Mouse (Mus musculus): ENCODE results near the gene Scn11a. TPM values are rescaled to one million over a fixed set of nuclear protein-coding genes. Genes with fewer than 3 reads are reported as not detected.
A peak's percentile ranks its signal among the peaks of the same experiment; 100 is the strongest.

Scn11a gene
- polyA plus RNA-seq, 1 experiment from 2014 or later: 0.08 TPM

GRCm38 (mm10) chr9:119835581-119836125 lies 10.4 kb upstream of the Scn11a start:
- H3K27me3 ChIP-seq (ENCODE audit: insufficient read depth, poor library complexity, severe bottlenecking): peaks cover 5% of the 10 kb centered on the region; the same call in 1 of the 2 replicates
- H3K4me3 ChIP-seq: no peak overlapping the region
- DNase-seq (ENCODE audit: low spot score): no peak
- H3K36me3 ChIP-seq: no peaks in the 10 kb centered on the region
- WGBS: 62% methylated on average over 9 of the region's 9 CpGs
- 0 out of 2 replicates have a peak, but pooled peaks cover 4% of the 10 kb centered on the region for H3K4me1 ChIP-seq (replicated peaks)
- no peak overlapping the region for H3K27ac ChIP-seq
- H3K9me3 ChIP-seq: 0 out of 2 replicates have a peak, but pooled peaks cover 4% of the 10 kb centered on the region

DNA sequence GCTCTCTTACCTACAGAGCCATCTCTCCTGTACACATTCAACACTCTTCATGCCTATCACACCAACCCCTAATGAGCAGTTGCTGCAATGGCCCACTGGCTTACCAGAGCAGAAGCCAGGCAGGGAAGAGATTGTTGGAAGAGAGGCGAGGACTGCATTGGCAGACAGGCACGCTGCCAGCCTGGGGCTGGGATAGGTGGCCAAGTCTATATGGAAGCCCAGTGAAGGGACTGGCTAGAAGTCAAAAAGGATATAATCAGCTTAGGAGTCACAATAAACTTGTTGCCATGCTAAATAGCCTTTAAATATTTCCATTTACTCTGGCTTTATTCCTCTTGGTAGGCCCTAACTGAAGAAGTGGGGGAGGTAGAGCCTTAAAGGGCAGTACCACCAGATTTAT lies 5.7 kb upstream of the Scn11a start:
- H3K36me3 ChIP-seq: no peaks in the 10 kb centered on the region
- no peaks in the 10 kb centered on the region; the same call in 1 of the 2 replicates for H3K27me3 ChIP-seq (ENCODE audit: insufficient read depth, poor library complexity, severe bottlenecking)
- 88% methylated on average over 2 of the region's 2 CpGs for WGBS
- H3K4me1 ChIP-seq (replicated peaks): 0 out of 2 replicates have a peak, but pooled peaks cover 4% of the 10 kb centered on the region
- no peaks in the 10 kb centered on the region for H3K9me3 ChIP-seq
- DNase-seq (ENCODE audit: low spot score): no peak
- no peak overlapping the region for H3K4me3 ChIP-seq
- no peak overlapping the region for H3K27ac ChIP-seq

DNA sequence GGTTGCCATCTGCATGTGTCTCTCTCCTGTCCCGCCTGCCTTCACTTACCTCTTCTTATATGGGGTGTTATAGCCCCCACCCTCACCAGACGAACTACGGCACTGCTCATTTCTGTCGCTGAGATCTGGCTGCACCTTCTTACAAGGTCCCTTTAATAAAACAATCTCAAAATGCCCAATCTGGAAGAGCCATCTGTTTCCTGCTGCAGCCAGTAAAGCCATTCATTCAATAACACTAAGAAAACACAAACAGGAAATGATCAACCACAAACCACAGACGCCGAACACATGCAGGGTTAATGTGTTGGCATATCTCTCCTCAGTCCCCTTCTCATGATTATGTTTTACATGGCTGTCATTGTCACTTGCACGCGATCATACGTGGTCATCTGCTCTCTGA lies 1.5 kb downstream of the Scn11a start:
- Histone ChIP-seq H3K36me3 (no peaks in the 10 kb centered on the region), H3K4me1 (replicated peaks) (no peaks in the 10 kb centered on the region), H3K27ac (no peak overlapping the region), H3K9me3 (no peaks in the 10 kb centered on the region), H3K27me3 (ENCODE audit: insufficient read depth, poor library complexity, severe bottlenecking) (no peaks in the 10 kb centered on the region), H3K4me3 (no peak overlapping the region)
- no peak for DNase-seq (ENCODE audit: low spot score)
- WGBS: 88% methylated on average over 9 of the region's 9 CpGs

DNA sequence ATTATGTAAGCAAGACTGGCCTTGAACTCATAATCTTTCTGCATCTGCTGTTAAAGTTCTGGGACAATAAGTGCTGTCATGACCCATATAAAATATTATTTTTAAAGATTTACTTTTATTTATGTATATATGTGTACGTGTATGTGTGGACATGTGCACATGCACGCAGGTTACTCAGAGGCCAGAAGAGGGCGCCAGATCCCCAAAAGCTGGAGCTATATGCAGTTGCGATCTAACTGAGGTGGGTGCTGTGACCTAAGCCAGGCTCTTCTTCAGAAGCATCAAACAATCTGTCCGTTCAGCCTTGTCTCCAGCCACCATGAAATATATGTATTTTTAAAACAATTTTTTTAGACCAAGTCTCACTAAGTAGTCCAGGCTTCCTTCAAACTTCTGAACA lies 11.6 kb downstream of the Scn11a start:
- Histone ChIP-seq H3K4me3 (no peak overlapping the region), H3K36me3 (no peaks in the 10 kb centered on the region), H3K4me1 (replicated peaks) (no peaks in the 10 kb centered on the region), H3K9me3 (peaks cover 3% of the 10 kb centered on the region; the same call in 1 of the 2 replicates), H3K27me3 (ENCODE audit: insufficient read depth, poor library complexity, severe bottlenecking) (no peaks in the 10 kb centered on the region), H3K27ac (no peak overlapping the region)
- DNase-seq (ENCODE audit: low spot score): no peak
- WGBS: 90% methylated on average over 5 of the region's 5 CpGs

DNA sequence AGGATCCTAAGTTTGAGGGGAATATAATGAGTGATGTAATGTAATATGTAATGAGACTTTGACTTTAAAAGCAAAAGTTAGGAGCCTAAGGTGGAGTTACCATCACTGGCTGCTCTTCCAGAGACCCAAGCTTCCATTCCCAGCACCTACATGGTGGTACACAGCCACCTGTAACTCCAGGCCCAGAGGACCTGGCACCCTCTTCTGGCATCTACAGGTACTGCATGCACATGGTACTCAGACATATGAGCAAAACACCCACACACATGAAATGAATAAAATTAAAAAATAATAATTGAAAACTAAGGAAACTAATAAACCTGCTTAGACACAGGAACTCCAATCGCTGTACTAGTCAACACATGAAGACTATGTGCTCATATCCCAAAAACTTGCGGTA lies 18.8 kb downstream of the Scn11a start:
- whole genome bisulfite sequencing: 68% methylated on average over 2 of the region's 2 CpGs
- H3K4me1 ChIP-seq (replicated peaks): peaks cover 31% of the 10 kb centered on the region
- no peaks in the 10 kb centered on the region for H3K9me3 ChIP-seq
- H3K27ac ChIP-seq: no peak overlapping the region
- no peak overlapping the region for H3K4me3 ChIP-seq
- no peak for DNase-seq (ENCODE audit: low spot score)
- peaks cover 13% of the 10 kb centered on the region for H3K27me3 ChIP-seq (ENCODE audit: insufficient read depth, poor library complexity, severe bottlenecking)
- no peaks in the 10 kb centered on the region for H3K36me3 ChIP-seq

GRCm38 (mm10) chr9:119804501-119804847 lies 20.8 kb downstream of the Scn11a start:
- Histone ChIP-seq H3K9me3 (no peaks in the 10 kb centered on the region), H3K4me1 (replicated peaks) (peaks cover 34% of the 10 kb centered on the region), H3K27me3 (ENCODE audit: insufficient read depth, poor library complexity, severe bottlenecking) (peaks cover 16% of the 10 kb centered on the region)

GRCm38 (mm10) chr9:119803845-119804500 lies 21.3 kb downstream of the Scn11a start:
- peaks cover 16% of the 10 kb centered on the region for H3K27me3 ChIP-seq (ENCODE audit: insufficient read depth, poor library complexity, severe bottlenecking)
- H3K4me3 ChIP-seq: no peak overlapping the region
- no peak for DNase-seq (ENCODE audit: low spot score)
- peaks cover 34% of the 10 kb centered on the region for H3K4me1 ChIP-seq (replicated peaks)
- no peaks in the 10 kb centered on the region for H3K36me3 ChIP-seq
- 67% methylated on average over 15 of the region's 15 CpGs for WGBS
- H3K9me3 ChIP-seq: no peaks in the 10 kb centered on the region
- H3K27ac ChIP-seq: peak overlapping the region; percentile 71

More at GRCm38 (mm10) chr9:119804501-119804847, 20.8 kb downstream of the Scn11a start:
- H3K36me3 ChIP-seq: no peaks in the 10 kb centered on the region
- peak overlapping the region; percentile 71; the same call in 1 of the 2 replicates for H3K27ac ChIP-seq
- 92% methylated on average over 11 of the region's 11 CpGs for WGBS
- no peak overlapping the region for H3K4me3 ChIP-seq
- no peak for DNase-seq (ENCODE audit: low spot score)

GRCm38 (mm10) chr9:119803169-119803827 lies 22.0 kb downstream of the Scn11a start:
- WGBS: 57% methylated on average over 16 of the region's 16 CpGs
- DNase-seq (ENCODE audit: low spot score): peak; percentile 18
- Histone ChIP-seq H3K36me3 (no peaks in the 10 kb centered on the region), H3K4me3 (no peak overlapping the region), H3K9me3 (no peaks in the 10 kb centered on the region), H3K27ac (peak overlapping the region; percentile 71), H3K27me3 (ENCODE audit: insufficient read depth, poor library complexity, severe bottlenecking) (peaks cover 16% of the 10 kb centered on the region), H3K4me1 (replicated peaks) (peaks cover 34% of the 10 kb centered on the region)

- Histone ChIP-seq H3K9me3 (no peaks in the 10 kb centered on the region), H3K4me3 (no peak overlapping the region), H3K4me1 (replicated peaks) (peaks cover 34% of the 10 kb centered on the region), H3K36me3 (no peaks in the 10 kb centered on the region), H3K27me3 (ENCODE audit: insufficient read depth, poor library complexity, severe bottlenecking) (peaks cover 16% of the 10 kb centered on the region), H3K27ac (no peak overlapping the region)
- no peak for DNase-seq (ENCODE audit: low spot score)
- 72% methylated on average over 6 of the region's 6 CpGs for WGBS
Observed at GRCm38 (mm10) chr9:119801460-119801859, 23.8 kb downstream of the Scn11a start.

DNA sequence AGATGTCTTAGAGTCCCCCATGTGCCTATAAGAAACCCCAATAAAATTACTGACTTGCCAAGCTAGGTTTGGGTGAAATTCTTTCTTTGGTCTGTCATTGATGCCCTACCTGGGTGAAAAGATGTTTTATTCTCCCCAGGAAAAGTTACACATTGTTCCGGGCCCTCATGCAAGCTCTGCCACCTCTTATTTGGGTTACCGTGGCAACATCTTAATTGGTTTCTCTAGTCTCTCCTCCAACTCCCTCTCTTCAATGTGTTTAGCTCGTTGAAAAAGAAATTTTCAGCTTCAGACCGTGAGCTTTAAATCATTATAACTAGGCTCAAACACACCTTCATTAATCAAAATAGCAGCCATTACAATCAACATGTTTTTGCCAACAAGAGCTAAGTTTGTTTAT lies 28.5 kb downstream of the Scn11a start:
- H3K9me3 ChIP-seq: no peaks in the 10 kb centered on the region
- peaks cover 5% of the 10 kb centered on the region; the same call in 1 of the 2 replicates for H3K27me3 ChIP-seq (ENCODE audit: insufficient read depth, poor library complexity, severe bottlenecking)
- 71% methylated on average over 4 of the region's 4 CpGs for WGBS
- H3K4me1 ChIP-seq (replicated peaks): 0 out of 2 replicates have a peak, but pooled peaks cover 6% of the 10 kb centered on the region
- H3K27ac ChIP-seq: no peak overlapping the region
- no peak overlapping the region for H3K4me3 ChIP-seq
- no peaks in the 10 kb centered on the region for H3K36me3 ChIP-seq
- DNase-seq (ENCODE audit: low spot score): no peak

GRCm38 (mm10) chr9:119795254-119795912 lies 29.9 kb downstream of the Scn11a start:
- H3K4me1 ChIP-seq (replicated peaks): no peaks in the 10 kb centered on the region
- H3K27ac ChIP-seq: no peak overlapping the region
- no peaks in the 10 kb centered on the region for H3K36me3 ChIP-seq
- no peak for DNase-seq (ENCODE audit: low spot score)
- H3K4me3 ChIP-seq: no peak overlapping the region
- 77% methylated on average over 15 of the region's 15 CpGs for WGBS
- H3K9me3 ChIP-seq: no peaks in the 10 kb centered on the region
- no peaks in the 10 kb centered on the region for H3K27me3 ChIP-seq (ENCODE audit: insufficient read depth, poor library complexity, severe bottlenecking)

GRCm38 (mm10) chr9:119794470-119794869 lies 30.8 kb downstream of the Scn11a start:
- Histone ChIP-seq H3K9me3 (no peaks in the 10 kb centered on the region), H3K4me1 (replicated peaks) (no peaks in the 10 kb centered on the region), H3K36me3 (no peaks in the 10 kb centered on the region), H3K4me3 (no peak overlapping the region), H3K27ac (no peak overlapping the region), H3K27me3 (ENCODE audit: insufficient read depth, poor library complexity, severe bottlenecking) (no peaks in the 10 kb centered on the region)
- DNase-seq (ENCODE audit: low spot score): no peak
- 76% methylated on average over 4 of the region's 4 CpGs for WGBS

DNA sequence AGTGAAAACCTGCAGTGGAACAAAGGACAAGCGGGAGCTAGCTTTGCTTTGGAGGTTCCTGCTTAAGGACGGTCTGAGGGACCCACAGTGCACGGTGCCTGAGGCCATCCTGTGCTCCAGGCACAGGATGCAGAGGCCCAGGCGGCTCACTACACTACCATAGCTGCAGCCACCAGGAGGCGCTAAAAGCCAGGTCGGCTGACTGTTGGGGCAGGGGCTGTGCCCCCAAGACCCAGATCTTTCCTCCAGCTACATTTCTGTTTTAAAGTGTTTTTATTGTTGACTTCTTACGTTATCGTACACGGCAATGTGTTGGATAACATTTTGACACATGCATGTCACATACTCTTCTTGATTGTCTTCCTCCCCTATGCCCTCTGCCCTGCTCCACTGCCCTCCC lies 32.8 kb downstream of the Scn11a start:
- peak; percentile 29 for DNase-seq (ENCODE audit: low spot score)
- no peak overlapping the region for H3K4me3 ChIP-seq
- no peaks in the 10 kb centered on the region for H3K4me1 ChIP-seq (replicated peaks)
- no peaks in the 10 kb centered on the region for H3K9me3 ChIP-seq
- 58% methylated on average over 9 of the region's 9 CpGs for WGBS
- no peaks in the 10 kb centered on the region for H3K36me3 ChIP-seq
- H3K27ac ChIP-seq: no peak overlapping the region
- no peaks in the 10 kb centered on the region for H3K27me3 ChIP-seq (ENCODE audit: insufficient read depth, poor library complexity, severe bottlenecking)

All from hindbrain, embryonic 10.5 days (tissue).